Mouse (Mus musculus) adrenal gland, adult 8-10 months (tissue): ENCODE measurements around the gene Dus2. TPM values are rescaled to one million over a fixed set of nuclear protein-coding genes. Genes with fewer than 3 reads are reported as not detected.
A peak's percentile ranks its signal among the peaks of the same experiment; 100 is the strongest.

Experiments used
- DNase-seq: peaks from one replicate; pipeline ENCODE4 v3.0.0; 2022
- total RNA-seq, 4 experiments: library from RNA; stranded (reverse); gene quantifications; 2 replicates each; pipeline ENCODE4 v1.2.4; 2022

The Dus2 gene
- total RNA-seq, 4 experiments from 2014 or later, result 16.1 to 26.6 (median 22.3) TPM

GRCm38 (mm10) chr8:106046872-106047559 is 55.9 kb downstream of the Dus2 start:
- no peak for DNase-seq

DNA sequence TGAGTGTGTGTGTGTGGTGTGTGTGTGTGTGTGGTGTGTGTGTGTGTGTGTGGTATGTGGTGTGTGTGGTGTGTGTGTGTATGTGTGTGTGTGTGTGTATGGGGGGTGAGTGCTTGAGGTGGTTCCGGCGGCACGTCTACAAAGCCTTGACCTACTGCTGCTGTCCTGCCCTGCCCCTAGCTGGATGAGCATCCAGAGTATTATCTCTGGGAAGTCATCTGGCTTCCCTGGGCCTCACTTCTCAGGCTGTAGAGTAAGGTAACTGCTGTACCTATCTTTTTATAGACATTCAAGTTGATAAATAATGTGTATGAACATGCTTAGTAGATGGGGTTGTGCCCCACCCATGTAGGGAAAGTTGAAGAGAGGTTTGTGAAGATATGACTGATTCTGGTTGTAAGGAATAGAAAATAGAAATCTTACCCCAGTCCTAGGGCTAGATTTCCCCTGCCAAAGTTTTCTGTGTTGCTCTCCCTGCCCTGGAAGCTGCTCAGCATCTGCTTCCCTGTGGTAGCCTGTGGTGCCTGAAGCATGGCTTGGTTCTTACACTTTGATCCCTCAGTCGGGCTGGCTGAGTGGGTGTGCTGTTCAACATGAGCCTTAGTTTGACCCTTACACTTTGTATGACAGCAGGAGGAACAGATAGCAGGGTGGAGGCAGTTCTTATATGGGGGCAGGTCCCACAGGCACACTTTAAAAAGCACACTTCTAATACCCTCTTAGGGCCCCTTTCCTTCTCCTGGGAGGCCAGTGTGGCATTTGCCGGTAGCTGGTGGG is 56.9 kb downstream of the Dus2 start:
- no peak for DNase-seq

GRCm38 (mm10) chr8:106049840-106050239 is 58.7 kb downstream of the Dus2 start:
- no peak for DNase-seq

GRCm38 (mm10) chr8:106051068-106051467 is 59.9 kb downstream of the Dus2 start:
- no peak for DNase-seq

DNA sequence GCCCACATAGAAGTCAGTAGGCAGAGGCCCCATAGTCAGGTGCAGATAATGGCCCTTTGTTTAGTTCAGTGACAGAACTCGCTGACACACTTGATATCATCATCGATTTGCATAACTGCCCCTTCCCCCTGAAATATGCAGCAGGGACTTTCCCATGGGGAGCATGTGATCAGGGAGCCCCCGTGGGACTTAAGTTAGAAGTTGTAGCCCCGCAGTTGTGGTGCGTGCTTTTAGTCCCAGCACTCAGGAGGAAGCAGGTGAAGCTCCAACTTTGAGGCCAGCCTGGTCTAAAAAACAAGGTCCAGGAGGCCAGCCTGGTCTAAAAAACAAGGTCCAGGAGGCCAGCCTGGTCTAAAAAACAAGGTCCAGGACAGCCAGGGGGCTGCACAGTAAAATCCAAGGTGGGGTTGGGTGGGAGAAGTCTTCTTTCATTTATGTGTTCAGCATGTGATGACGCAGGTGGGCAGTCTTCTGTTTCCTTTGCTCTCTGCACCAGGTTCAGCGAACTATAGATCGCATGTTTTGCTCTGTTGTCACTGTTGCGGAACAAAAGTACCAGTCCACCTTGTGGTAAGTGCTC is 61.5 kb downstream of the Dus2 start:
- no peak for DNase-seq

GRCm38 (mm10) chr8:106054190-106054811 is 63.2 kb downstream of the Dus2 start:
- no peak for DNase-seq

- DNase-seq, result no peak
Observed at GRCm38 (mm10) chr8:106055038-106055437, 63.9 kb downstream of the Dus2 start.

DNA sequence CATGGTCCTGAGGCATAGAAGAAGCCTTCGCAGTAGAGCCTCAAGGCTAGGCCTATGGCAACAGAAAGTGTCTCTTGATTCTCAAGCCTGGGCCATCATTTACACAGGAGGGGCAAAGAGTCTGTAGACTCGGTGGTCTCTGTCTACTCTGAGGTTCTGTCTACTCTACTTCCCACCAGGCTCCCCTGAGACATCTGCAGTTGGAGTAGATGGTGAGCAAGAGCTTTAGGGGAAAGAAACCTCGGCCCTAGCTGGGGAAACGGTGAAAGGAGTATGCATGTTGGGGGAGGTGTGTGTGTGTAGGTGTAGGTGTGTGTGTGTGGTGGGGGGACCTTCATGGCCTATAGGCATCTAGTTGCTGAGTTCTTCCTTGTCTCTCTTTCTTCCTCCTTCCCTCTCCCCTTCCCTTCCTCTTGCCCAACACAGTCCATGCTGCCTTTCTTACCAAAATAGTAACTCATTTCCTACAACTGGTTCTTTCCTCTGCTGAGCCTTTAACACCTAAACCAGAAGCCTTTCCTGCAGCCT is 65.4 kb downstream of the Dus2 start:
- DNase-seq, result no peak

GRCm38 (mm10) chr8:106058731-106059612 is 67.8 kb downstream of the Dus2 start, which contains the start of gene Nfatc3:
Gene Nfatc3 (plus strand): TSS chr8:106058840.
- peak; percentile 96 for DNase-seq

- DNase-seq, result peak; percentile 60
Observed at GRCm38 (mm10) chr8:106059613-106060371, 68.7 kb downstream of the Dus2 start.

DNA sequence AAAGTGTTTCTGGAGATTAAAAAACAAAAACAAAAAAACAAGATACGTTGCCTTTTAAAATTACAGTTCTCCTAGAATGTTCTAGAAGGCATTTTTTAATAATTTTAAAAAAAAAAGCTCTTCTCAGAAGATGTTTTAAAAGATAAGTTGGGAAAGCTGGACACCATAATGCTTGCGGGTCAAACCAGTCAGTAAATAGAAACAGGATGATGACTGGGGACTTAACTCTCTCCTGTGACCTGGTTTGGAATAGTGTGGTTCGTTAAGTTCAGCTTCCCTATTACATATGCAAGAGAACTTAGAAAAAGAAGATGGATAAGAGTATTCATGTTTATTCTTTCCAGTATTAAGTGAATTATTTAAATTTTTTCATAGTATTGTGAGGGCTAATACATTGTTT is 69.4 kb downstream of the Dus2 start:
- no peak for DNase-seq

DNA sequence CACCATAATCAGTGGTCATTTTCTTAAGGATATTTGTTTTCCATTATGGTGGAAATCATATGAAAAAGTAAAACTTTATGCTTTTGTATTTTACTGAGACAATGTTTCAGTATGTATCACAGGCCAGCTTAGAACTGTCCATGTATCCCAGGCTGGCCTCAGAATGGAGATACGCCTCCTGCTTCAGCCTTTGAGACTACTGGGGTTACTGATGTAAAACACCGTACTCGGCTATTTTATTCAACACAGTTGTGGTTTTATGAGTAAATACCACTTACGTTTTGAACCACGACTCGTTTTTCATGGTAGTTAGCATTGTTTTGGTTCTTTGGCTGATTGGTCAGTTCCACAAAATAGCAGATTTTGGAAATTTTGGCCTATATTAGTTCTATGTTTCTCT is 70.5 kb downstream of the Dus2 start:
- DNase-seq, result no peak

- DNase-seq, result no peak
Observed at GRCm38 (mm10) chr8:106063046-106063445, 71.9 kb downstream of the Dus2 start.

- no peak for DNase-seq
Observed at GRCm38 (mm10) chr8:106066721-106067120, 75.6 kb downstream of the Dus2 start.

DNA sequence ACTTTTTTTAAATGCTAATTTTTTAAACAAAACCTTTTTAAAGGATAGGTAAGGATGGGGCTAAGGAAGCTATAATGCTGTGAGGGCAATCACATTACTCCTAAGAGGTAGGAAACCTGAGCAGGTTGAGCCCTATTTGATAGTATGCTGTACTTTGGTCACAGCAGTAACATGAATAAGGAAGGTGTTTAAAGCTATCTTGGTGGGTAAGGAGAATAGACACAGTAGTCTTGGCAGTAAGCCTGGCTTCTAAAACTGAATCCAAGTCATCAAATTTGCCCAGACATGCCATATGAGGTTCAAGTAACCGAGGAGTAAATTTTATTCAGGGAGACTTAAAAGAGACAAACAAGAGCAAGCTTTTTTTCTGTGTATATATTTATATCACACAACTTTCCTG is 78.4 kb downstream of the Dus2 start:
- no peak for DNase-seq

- DNase-seq, result no peak
Observed at GRCm38 (mm10) chr8:106072113-106072512, 81.0 kb downstream of the Dus2 start.

GRCm38 (mm10) chr8:106074236-106074635 is 83.1 kb downstream of the Dus2 start:
- peak; percentile 66 for DNase-seq

- DNase-seq, result no peak
Observed at GRCm38 (mm10) chr8:106074659-106075058, 83.5 kb downstream of the Dus2 start.

- DNase-seq, result peak; percentile 67
Observed at GRCm38 (mm10) chr8:106075161-106075862, 84.2 kb downstream of the Dus2 start.

- no peak for DNase-seq
Observed at GRCm38 (mm10) chr8:106075863-106076174, 84.7 kb downstream of the Dus2 start.

DNA sequence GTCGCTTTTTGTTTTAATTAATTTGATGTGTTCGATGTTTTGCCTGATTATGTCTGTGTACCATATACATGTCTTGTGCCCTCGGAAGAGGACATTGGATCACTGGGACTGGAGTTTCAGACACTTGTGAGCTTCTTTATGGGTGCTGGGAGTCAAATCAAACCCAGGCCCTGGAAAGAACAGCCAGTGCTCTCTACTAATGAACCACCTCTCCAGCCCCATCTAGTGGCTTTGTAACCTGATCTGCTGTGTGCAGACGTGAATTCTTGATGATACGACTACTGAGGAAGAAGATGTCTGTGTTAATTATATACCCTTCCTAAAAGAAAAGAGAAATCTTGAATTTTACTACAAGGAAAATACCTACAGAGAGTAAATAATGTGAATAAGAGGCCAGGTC is 85.5 kb downstream of the Dus2 start:
- DNase-seq, result no peak
